Mouse (Mus musculus): ENCODE data around the gene Sox2. TPM values are rescaled to one million over a fixed set of nuclear protein-coding genes. Genes with fewer than 3 reads are reported as not detected.

Sox2 gene
- polyA plus RNA-seq, 1 experiment from 2014 or later: not detected

DNA sequence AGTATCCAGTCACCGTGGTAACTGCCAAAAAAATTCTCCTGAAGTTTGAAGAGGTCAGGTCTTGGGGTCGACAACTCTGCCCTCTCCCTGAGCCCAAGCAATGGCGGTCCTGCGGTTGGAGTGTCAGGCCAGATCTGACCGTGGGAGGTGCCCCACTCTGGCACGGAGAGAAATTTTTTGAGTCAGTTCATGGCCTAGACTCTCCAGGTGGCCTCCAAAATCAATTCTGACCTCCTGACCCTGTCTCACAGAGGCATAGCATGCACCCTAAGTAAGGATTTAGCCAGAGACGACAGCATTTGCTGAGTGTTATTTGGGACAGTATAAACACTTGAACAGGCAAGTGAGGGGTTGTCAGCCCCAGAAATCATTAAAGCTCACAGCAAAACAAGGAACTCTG lies 28.6 kb downstream of the Sox2 start:
- WGBS (ENCODE audit: insufficient replicate concordance): 38% methylated on average over 7 of the region's 7 CpGs
- Histone ChIP-seq H3K36me3 (ENCODE audit: control insufficient read depth, insufficient read depth) (no peaks in the 10 kb centered on the region), H3K27me3 (ENCODE audit: control insufficient read depth, insufficient read depth, low read depth, low read length) (no peaks in the 10 kb centered on the region), H3K4me2 (ENCODE audit: low read depth, low read length) (no peak overlapping the region), H3K9ac (ENCODE audit: low read depth, low read length) (no peak overlapping the region), H3K9me3 (replicated peaks; ENCODE audit: control insufficient read depth, low read length) (no peaks in the 10 kb centered on the region), H3K4me1 (ENCODE audit: control insufficient read depth, low read depth, low read length) (no peaks in the 10 kb centered on the region), H3K27ac (ENCODE audit: low read length) (no peak overlapping the region), H3K4me3 (ENCODE audit: low read depth, low read length) (no peak overlapping the region)
- no peak for ATAC-seq (ENCODE audit: low read depth)

DNA sequence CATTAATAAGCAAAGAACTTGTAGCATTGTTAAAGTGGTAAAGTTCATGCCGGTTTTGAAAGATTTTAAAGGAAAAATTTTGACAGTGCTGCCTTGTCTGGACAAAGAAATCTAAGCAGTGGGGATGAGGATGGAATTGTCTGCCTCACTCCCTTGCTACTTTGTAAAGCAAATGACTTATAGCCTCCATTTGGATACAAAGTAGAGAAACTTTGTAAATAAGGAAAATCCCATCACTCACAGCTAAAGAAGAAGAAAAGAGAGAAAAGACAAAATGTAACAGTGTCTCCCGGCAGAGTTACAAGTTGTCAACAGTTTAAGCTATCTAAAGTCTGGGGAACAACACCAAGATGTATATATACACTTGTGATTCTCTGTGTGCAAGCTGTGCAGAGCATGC lies 29.2 kb downstream of the Sox2 start:
- WGBS (ENCODE audit: insufficient replicate concordance): 39% methylated on average over 2 of the region's 2 CpGs
- Histone ChIP-seq H3K9ac (ENCODE audit: low read depth, low read length) (no peak overlapping the region), H3K4me1 (ENCODE audit: control insufficient read depth, low read depth, low read length) (no peaks in the 10 kb centered on the region), H3K9me3 (replicated peaks; ENCODE audit: control insufficient read depth, low read length) (no peaks in the 10 kb centered on the region), H3K4me2 (ENCODE audit: low read depth, low read length) (no peak overlapping the region), H3K27ac (ENCODE audit: low read length) (no peak overlapping the region), H3K36me3 (ENCODE audit: control insufficient read depth, insufficient read depth) (no peaks in the 10 kb centered on the region), H3K4me3 (ENCODE audit: low read depth, low read length) (no peak overlapping the region), H3K27me3 (ENCODE audit: control insufficient read depth, insufficient read depth, low read depth, low read length) (no peaks in the 10 kb centered on the region)
- no peak for ATAC-seq (ENCODE audit: low read depth)

DNA sequence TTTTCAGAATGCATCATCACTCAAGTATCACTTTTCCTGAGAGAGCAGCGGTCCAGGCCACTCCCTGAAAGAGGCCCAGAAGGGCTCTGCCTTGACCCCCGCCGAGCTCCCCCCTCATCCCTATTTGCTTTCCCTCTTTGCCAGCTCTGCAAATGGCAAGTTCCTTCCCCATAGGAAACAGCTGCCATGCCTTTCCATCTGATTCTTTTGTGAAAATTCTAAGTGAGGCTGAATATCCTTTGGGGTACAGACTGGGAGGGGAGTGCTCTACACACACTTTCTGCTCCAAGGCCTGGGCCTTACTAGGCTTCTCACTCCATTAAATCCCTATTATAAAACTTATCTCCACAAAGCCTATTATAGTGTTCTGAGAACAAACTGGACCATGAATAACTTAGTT lies 29.7 kb downstream of the Sox2 start:
- Histone ChIP-seq H3K27ac (ENCODE audit: low read length) (no peak overlapping the region), H3K4me3 (ENCODE audit: low read depth, low read length) (no peak overlapping the region), H3K36me3 (ENCODE audit: control insufficient read depth, insufficient read depth) (no peaks in the 10 kb centered on the region), H3K9me3 (replicated peaks; ENCODE audit: control insufficient read depth, low read length) (no peaks in the 10 kb centered on the region), H3K4me2 (ENCODE audit: low read depth, low read length) (no peak overlapping the region), H3K9ac (ENCODE audit: low read depth, low read length) (no peak overlapping the region), H3K27me3 (ENCODE audit: control insufficient read depth, insufficient read depth, low read depth, low read length) (no peaks in the 10 kb centered on the region), H3K4me1 (ENCODE audit: control insufficient read depth, low read depth, low read length) (no peaks in the 10 kb centered on the region)
- ATAC-seq (ENCODE audit: low read depth): no peak
- 56% methylated on average over 3 of the region's 3 CpGs for WGBS (ENCODE audit: insufficient replicate concordance)

DNA sequence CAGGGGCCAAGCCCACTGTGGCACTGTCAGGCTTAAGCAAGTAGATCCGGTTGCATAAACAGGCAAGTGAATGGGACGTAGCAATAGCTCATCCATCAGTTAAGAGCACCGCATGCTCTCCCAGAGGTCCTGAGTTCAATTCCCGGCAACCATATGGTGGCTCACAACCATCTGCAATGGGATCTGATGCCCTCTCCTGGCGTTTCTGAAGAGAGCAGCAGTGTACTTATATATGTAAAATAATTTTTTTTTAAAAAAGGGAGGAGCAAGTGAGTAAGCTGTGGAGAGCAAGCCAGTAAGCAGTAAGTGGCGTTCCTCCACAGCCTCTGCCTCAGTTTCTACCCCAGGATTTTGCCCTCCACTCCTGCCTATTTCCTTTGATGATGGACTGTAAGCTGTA lies 37.9 kb downstream of the Sox2 start:
- Histone ChIP-seq H3K9ac (ENCODE audit: low read depth, low read length) (no peak overlapping the region), H3K4me3 (ENCODE audit: low read depth, low read length) (no peak overlapping the region), H3K9me3 (replicated peaks; ENCODE audit: control insufficient read depth, low read length) (no peaks in the 10 kb centered on the region), H3K36me3 (ENCODE audit: control insufficient read depth, insufficient read depth) (no peaks in the 10 kb centered on the region), H3K4me1 (ENCODE audit: control insufficient read depth, low read depth, low read length) (no peaks in the 10 kb centered on the region), H3K27me3 (ENCODE audit: control insufficient read depth, insufficient read depth, low read depth, low read length) (no peaks in the 10 kb centered on the region), H3K27ac (ENCODE audit: low read length) (no peak overlapping the region), H3K4me2 (ENCODE audit: low read depth, low read length) (no peak overlapping the region)
- WGBS (ENCODE audit: insufficient replicate concordance): 52% methylated on average over 6 of the region's 6 CpGs
- ATAC-seq (ENCODE audit: low read depth): no peak

DNA sequence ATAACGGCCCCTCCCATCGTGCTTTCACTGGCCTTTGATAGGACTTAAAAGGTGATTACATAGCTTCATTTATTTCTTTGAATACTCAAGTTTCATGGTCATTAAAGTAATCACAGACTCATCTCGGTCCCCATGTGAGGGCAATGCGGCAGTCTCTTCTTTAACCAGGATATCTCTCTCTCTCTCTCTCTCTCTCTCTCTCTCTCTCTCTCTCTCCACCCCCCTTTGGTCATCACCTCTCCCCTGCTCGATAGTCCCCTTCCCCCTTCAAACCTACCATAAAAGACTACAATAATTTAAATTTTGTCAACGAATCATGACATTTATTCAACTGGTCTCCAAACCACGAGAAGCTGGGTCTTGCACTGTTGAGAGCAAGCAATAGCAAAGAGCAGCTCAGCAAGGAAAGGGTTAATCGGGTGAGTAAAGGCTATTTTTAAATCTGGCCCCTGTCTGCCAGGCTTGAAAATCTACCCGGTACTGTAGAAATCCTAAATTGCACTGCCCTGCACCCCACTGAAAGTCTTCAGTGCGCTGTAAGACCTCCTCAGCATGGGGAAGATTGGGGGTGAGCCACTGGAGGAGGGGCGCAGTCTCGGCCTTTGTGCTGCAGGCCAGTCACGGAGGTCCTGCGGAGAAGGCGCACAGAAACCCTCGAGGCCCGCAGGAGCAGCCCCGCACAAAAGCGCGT lies 41.6 kb downstream of the Sox2 start:
- Histone ChIP-seq H3K4me2 (ENCODE audit: low read depth, low read length) (no peak overlapping the region), H3K9me3 (replicated peaks; ENCODE audit: control insufficient read depth, low read length) (no peaks in the 10 kb centered on the region), H3K4me1 (ENCODE audit: control insufficient read depth, low read depth, low read length) (no peaks in the 10 kb centered on the region), H3K9ac (ENCODE audit: low read depth, low read length) (no peak overlapping the region), H3K27me3 (ENCODE audit: control insufficient read depth, insufficient read depth, low read depth, low read length) (no peaks in the 10 kb centered on the region), H3K4me3 (ENCODE audit: low read depth, low read length) (no peak overlapping the region), H3K27ac (ENCODE audit: low read length) (no peak overlapping the region), H3K36me3 (ENCODE audit: control insufficient read depth, insufficient read depth) (no peaks in the 10 kb centered on the region)
- WGBS (ENCODE audit: insufficient replicate concordance): 14% methylated on average over 20 of the region's 20 CpGs
- ATAC-seq (ENCODE audit: low read depth): no peak

DNA sequence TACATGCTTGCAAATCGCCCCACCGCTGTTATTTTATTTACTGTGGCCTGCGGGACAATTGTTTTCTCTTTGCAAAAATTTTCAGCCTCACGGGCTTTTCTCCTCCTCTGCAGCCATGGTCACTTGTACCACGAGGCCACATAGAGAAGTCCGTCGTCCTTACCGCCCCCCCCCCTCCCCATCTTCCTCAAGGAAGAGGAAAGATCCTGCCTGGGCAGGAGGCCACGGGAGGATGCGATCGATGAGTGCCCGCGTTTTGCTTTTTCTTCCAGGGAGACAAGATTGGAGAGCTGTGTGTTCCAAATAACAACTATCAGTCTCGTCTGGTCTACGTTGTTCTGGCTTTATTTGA lies 42.2 kb downstream of the Sox2 start:
- H3K4me1 ChIP-seq (ENCODE audit: control insufficient read depth, low read depth, low read length): no peaks in the 10 kb centered on the region
- no peak overlapping the region for H3K4me2 ChIP-seq (ENCODE audit: low read depth, low read length)
- WGBS (ENCODE audit: insufficient replicate concordance): 20% methylated on average over 15 of the region's 15 CpGs
- H3K27me3 ChIP-seq (ENCODE audit: control insufficient read depth, insufficient read depth, low read depth, low read length): no peaks in the 10 kb centered on the region
- H3K9ac ChIP-seq (ENCODE audit: low read depth, low read length): no peak overlapping the region
- H3K27ac ChIP-seq (ENCODE audit: low read length): no peak overlapping the region
- H3K9me3 ChIP-seq (replicated peaks; ENCODE audit: control insufficient read depth, low read length): no peaks in the 10 kb centered on the region
- no peak for ATAC-seq (ENCODE audit: low read depth)
- no peak overlapping the region for H3K4me3 ChIP-seq (ENCODE audit: low read depth, low read length)
- H3K36me3 ChIP-seq (ENCODE audit: control insufficient read depth, insufficient read depth): no peaks in the 10 kb centered on the region

MicroRNA genes within 50 kb of the gene (microRNA counts, 519-probe panel; counts per million panel counts)
- 60.7 counts per million for microRNA mmu-miR-1897-3p

Small RNA genes within 50 kb of the gene (microRNA-seq; reads per million reads assigned to microRNA genes)
- gene Mir1897: not detected

Data from liver, embryonic 16.5 days (tissue).